Mouse (Mus musculus) MEL (cell line): ENCODE measurements at regions not wholly inside any gene's neighbourhood (a gene's known extent, or its start where the extent isn't known, plus 50 kb on each side); places are given as distances from the start of the nearest gene placed in this dataset.

Source experiments
- CTCF ChIP-seq, 3 experiments: IDR thresholded peaks in 2 of 3; conservative IDR thresholded peaks in 1 of 3; 2 replicates each; pipeline ENCODE4 v1.5.1; 2011 to 2012; ENCODE audit warnings: low read length in 3 of 3, low read depth in 2 of 3, mild to moderate bottlenecking in 2 of 3, improper control_type of control experiment in 1 of 3, inconsistent platforms in 1 of 3, mixed read lengths in 1 of 3, moderate library complexity in 1 of 3; ENCODE audit not compliant: control insufficient read depth in 1 of 3, insufficient read depth in 1 of 3, poor library complexity in 1 of 3, severe bottlenecking in 1 of 3
- EP300 ChIP-seq, 2 experiments: IDR thresholded peaks; 2 replicates each; pipeline ENCODE4 v1.6.1; 2011; ENCODE audit warnings: improper control_type of control experiment in 2 of 2, low read length in 2 of 2, low read depth in 1 of 2, mild to moderate bottlenecking in 1 of 2
- MAFK ChIP-seq: IDR thresholded peaks from 2 replicates; pipeline ENCODE4 v1.6.1; 2011; ENCODE audit warnings: low read depth, mild to moderate bottlenecking, low read length, improper control_type of control experiment, borderline replicate concordance
- MAX ChIP-seq: IDR thresholded peaks from 2 replicates; pipeline ENCODE4 v1.6.1; 2011; ENCODE audit warnings: low read length, improper control_type of control experiment
- MXI1 ChIP-seq: IDR thresholded peaks from 2 replicates; pipeline ENCODE4 v1.6.1; 2011; ENCODE audit warnings: mild to moderate bottlenecking, low read depth, low read length, improper control_type of control experiment
- POLR2A ChIP-seq, 2 experiments: IDR thresholded peaks; 2 replicates each; pipeline ENCODE4 v1.6.1; 2011 to 2012; ENCODE audit warnings: low read length in 2 of 2, mild to moderate bottlenecking in 2 of 2, control low read depth in 1 of 2, improper control_type of control experiment in 1 of 2, low read depth in 1 of 2, moderate library complexity in 1 of 2; ENCODE audit not compliant: control insufficient read depth in 1 of 2, insufficient read depth in 1 of 2, poor library complexity in 1 of 2
- POLR2AphosphoS2 ChIP-seq: IDR thresholded peaks from 2 replicates; pipeline ENCODE4 v1.6.1; 2011; ENCODE audit warnings: low read length, improper control_type of control experiment
- RCOR1 ChIP-seq: IDR thresholded peaks from 2 replicates; pipeline ENCODE4 v1.6.1; 2012; ENCODE audit warnings: low read depth, mild to moderate bottlenecking, inconsistent platforms, low read length, improper control_type of control experiment
- USF2 ChIP-seq, 2 experiments: IDR thresholded peaks; 2 replicates each; pipeline ENCODE4 v1.6.1; 2011 to 2012; ENCODE audit warnings: improper control_type of control experiment in 2 of 2, low read length in 2 of 2, borderline replicate concordance in 1 of 2, inconsistent platforms in 1 of 2, low read depth in 1 of 2, mild to moderate bottlenecking in 1 of 2; ENCODE audit not compliant: insufficient read depth in 1 of 2
- ZKSCAN1 ChIP-seq: IDR thresholded peaks from 2 replicates; pipeline ENCODE4 v1.6.1; 2012; ENCODE audit warnings: low read depth, mild to moderate bottlenecking, inconsistent platforms, low read length, improper control_type of control experiment, moderate library complexity

DNA sequence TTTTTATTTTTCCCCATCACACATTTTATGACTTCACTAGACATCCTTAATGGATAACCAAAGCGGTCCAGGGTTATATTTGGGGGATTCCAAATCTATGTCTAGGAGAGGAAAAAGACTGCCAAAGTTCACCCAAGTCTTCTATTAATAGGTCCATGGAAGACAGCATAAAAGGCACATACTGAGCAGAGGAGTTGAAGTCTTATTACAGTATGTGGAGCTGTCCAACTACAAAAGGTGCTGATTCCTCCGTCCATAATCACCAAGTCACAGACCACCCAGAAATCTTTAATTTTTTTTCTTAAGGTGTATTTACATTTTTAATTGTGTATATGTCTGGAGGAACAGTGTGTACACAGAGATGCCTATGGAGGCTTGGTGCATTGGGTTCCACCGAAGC lies 166.3 kb downstream of the Minar1 start:
- TF ChIP-seq EP300 (IDR thresholded peaks at IDR 0.05; ENCODE audit: low read depth in 1 of 2, low read length in 2 of 2) (no peak), MAX (no peak), RCOR1 (no peak), ZKSCAN1 (no peak), CTCF (IDR thresholded peaks at IDR 0.05 in 2 of 3, conservative IDR thresholded peaks at IDR 0.05 in 1 of 3; ENCODE audit: control insufficient read depth in 1 of 3, insufficient read depth in 1 of 3, low read depth in 2 of 3, low read length in 3 of 3, poor library complexity in 1 of 3, severe bottlenecking in 1 of 3) (no peak), MAFK (no peak), POLR2A (IDR thresholded peaks at IDR 0.05; ENCODE audit: control insufficient read depth in 1 of 2, insufficient read depth in 1 of 2, low read depth in 1 of 2, low read length in 2 of 2, poor library complexity in 1 of 2) (no peak), USF2 (IDR thresholded peaks at IDR 0.05; ENCODE audit: borderline replicate concordance in 1 of 2, insufficient read depth in 1 of 2, low read depth in 1 of 2, low read length in 2 of 2) (no peak), MXI1 (no peak), POLR2AphosphoS2 (no peak)
